Mouse (Mus musculus) layer of hippocampus, adult 9-11 months (tissue): Measurements from ENCODE around the gene Gjb4.

ENCODE experiments used
- DNase-seq: peaks from one replicate; pipeline ENCODE4 v3.0.0; 2022

Gene Gjb4

GRCm38 (mm10) chr4:127345000-127345399 is 8.9 kb downstream of the Gjb4 start:
- DNase-seq = no peak

- DNase-seq = no peak
Measured at GRCm38 (mm10) chr4:127341372-127341771, 12.5 kb downstream of the Gjb4 start.

DNA sequence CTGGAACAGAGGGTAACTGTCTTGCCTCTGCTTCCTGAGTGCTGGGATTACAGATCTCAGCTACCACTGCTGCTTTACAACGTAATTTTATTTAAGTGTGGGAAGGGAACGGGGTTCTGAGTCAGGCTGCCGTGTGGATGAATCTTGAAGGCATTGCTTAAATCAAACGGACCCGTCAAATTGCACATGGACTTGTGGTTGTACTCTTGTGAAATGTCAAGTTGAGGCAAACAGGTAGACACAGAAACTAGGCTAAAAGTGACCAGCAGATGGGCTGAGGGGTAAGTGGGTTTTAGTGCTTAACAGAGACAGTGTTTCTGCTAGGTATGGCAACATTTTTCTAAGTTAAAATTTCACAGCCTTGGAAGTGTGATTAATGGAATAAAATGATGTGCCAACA is 16.2 kb downstream of the Gjb4 start:
- no peak for DNase-seq

DNA sequence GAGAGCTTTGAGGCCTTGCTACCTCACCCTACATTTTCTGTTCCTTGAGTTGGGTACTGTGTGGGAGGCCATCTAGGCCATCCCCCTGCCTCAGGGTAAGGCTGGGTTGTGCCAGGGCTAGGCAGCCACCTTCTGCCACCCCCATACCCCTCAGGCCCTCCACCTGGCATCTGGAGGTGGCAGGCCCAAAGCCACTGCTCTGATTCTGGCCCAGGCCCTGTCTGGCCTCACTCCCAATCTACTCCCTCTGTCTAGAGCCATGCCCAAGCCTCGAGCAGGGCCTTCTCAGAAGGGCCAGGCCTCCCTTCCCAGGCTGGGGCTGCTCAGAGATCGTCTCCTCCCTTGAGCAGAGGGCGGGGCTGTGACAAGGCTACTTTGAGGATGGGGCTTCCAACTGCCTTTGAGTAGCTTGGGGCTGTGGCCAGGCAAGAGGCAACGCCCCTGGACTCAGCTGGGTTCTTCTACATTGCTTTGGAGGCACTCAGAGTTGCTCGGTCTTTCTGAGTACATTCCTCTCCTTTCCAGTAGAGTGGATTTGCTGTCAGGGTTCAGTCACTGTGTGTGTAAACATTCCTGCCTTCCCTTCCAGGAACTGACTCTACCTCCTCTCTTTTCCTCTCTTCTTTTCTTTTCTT is 18.9 kb downstream of the Gjb4 start:
- DNase-seq = no peak

GRCm38 (mm10) chr4:127331171-127331570 is 22.7 kb downstream of the Gjb4 start:
- no peak for DNase-seq

- DNase-seq = no peak
Measured at GRCm38 (mm10) chr4:127330181-127331100, 23.4 kb downstream of the Gjb4 start, which contains the start of gene Gjb3. Gene Gjb3 (minus strand): TSS chr4:127330844.

- DNase-seq = no peak
Measured at GRCm38 (mm10) chr4:127329751-127330150, 24.1 kb downstream of the Gjb4 start.

- no peak for DNase-seq
Measured at GRCm38 (mm10) chr4:127329046-127329445, 24.8 kb downstream of the Gjb4 start.

DNA sequence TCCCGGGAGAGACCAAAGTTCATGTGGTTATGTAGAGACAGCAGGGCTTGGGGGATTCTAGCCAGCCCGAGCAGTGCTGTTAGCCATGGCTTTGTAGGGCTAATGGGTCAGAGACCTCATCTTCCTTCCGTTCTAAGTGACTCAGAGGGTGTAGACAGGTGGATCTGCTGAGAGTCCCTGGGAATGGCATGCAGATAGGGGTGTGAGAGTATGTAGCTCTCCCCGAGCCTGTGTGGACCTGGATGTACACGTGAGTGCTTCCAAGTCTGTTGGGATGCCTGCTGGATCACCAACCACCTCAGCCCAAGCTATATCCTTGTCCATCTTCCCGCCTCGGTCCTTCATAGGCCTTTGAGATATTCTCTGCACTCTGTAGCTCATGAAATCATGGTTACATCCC is 25.5 kb downstream of the Gjb4 start:
- DNase-seq = no peak

- DNase-seq = no peak
Measured at GRCm38 (mm10) chr4:127327749-127328148, 26.1 kb downstream of the Gjb4 start.

DNA sequence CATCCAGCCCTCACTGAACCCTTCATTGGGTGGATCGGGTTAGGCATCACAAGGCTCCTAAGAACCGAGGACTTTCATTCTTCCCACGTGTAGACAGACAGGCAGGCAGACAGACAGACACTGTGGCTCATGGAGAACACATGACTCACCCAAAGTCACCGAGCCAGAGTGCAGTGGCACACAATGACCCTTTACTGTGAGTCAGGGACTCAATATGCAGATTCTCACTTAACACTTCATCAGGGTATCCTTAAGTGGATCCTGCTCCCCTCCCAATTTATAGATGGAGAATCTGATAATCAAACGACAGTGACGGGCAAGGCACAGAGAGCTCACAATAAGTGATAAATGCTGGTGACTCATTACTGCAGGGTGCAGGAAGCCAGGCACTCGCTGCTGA is 26.6 kb downstream of the Gjb4 start:
- DNase-seq = no peak

DNA sequence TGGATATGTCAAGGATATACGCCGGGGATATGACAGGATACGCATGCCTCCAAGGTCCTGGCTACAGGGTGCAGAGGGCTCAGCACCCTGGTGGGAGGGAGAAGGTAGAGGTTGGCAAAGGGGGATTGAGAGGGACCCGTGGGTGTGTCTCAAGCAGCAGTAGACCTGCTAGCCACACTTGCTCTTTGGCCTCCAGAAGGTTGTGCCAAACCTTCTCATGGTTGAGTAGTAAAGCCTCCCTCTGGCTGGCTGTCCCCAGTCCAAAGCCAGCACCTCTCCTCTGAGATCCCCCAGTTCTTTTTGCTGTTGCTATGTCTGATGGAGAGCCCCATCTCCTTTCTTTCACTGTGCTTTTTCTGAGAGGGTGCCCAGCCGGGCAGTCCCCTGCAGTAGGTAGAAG is 28.6 kb downstream of the Gjb4 start:
- DNase-seq = no peak

GRCm38 (mm10) chr4:127324759-127325158 is 29.1 kb downstream of the Gjb4 start:
- peak; percentile 47 for DNase-seq

DNA sequence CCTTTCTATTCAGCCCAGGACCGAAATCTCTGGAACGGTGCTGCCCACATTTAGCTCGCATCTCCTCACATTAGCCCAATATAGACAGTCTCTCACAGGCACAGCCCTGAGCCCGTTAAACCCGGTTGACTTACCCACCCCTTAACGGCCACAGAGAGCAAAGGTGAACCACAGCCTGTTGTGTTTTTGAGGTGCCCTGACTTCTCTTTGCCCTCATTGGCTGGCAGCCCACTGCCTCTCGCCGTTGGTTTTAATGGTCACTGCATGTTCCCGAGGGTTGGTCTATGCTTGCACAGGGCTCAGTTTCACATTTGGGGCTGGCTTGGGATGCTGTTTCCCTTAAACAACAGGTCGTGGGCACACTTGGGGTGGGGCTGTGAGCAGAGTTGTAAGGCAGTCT is 29.6 kb downstream of the Gjb4 start:
- DNase-seq = no peak

DNA sequence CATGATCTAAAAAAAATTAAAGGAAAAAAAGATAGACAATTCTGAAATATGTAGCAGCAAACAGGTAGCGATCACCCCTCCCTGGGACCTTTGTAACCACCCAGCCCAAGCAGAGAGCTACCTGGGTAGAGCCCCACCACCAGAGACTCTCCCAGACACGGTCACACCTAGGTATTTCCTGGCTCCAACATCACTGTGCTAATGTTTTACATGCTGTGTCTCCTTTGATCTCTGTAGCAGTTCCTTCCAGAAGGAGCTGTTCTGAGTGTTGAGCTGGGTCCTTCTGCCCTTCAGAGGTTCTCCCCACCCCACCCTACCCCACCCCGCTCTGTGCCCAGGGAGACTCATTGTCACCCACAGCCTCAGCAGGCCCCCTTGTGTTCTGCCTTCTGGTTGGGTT is 30.2 kb downstream of the Gjb4 start:
- no peak for DNase-seq

DNA sequence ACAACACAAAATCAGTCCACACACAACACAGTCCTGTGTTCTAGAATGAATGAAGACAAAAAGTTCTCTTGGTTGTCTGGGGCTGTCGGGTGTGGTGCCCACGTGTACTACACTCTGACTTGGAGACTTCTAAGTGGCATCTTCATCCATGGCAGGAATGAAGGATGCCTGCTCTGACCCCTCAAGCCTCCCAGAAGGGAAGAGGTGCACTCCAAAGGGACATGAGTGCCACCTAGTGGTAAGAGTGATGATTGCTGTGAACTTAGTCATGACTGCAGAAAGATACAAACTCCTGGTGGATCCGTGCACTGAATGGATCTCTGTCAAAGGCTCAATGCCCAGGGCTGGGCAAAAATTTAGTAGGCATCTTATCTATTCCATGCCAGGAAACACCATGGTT is 34.3 kb downstream of the Gjb4 start:
- DNase-seq = peak; percentile 32

DNA sequence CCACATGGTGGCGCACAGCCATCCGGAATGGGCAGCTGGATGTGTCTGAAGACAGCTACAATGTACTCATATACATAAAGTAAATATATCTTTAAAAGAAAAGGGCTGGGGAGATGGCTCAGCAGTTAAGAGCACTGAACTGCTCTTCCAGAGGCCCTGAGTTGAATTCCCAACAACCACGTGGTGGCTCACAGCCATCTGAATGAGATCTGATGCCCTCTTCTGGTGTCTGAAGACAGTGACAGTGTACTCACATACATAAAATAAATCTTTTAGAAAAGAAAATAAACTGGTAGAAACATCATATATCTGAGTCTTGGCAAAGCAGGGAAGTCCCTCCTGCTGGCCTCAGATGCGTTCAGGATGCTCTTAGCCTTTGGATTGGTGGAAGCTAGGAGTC is 36.7 kb downstream of the Gjb4 start:
- DNase-seq = no peak

GRCm38 (mm10) chr4:127315753-127316152 is 38.1 kb downstream of the Gjb4 start:
- no peak for DNase-seq

- no peak for DNase-seq
Measured at GRCm38 (mm10) chr4:127314585-127314984, 39.3 kb downstream of the Gjb4 start.

GRCm38 (mm10) chr4:127313861-127314260 is 40.0 kb downstream of the Gjb4 start, which contains the start of gene Gja4:
Gene Gja4 (minus strand): TSS chr4:127314039.
- peak; percentile 52 for DNase-seq

DNA sequence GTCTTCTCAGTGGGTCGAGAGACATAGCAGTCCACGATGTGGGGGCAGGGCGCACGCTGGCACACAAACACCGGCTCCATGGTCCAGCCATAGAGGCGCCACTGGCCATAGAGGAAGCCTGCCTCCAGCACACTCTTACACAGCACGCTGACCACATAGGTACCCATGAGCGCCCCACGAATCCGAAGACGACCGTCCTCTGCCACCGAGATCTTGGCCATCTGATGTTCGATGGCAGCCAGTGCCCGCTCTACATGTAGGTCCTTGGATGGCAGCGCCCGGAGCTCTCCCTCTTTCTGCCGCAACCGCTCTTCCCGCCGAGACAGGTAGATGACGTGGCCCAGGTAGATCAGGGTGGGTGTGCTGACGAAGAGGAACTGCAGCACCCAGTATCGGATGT is 41.5 kb downstream of the Gjb4 start:
- DNase-seq = no peak

GRCm38 (mm10) chr4:127311561-127311960 is 42.3 kb downstream of the Gjb4 start:
- no peak for DNase-seq

DNA sequence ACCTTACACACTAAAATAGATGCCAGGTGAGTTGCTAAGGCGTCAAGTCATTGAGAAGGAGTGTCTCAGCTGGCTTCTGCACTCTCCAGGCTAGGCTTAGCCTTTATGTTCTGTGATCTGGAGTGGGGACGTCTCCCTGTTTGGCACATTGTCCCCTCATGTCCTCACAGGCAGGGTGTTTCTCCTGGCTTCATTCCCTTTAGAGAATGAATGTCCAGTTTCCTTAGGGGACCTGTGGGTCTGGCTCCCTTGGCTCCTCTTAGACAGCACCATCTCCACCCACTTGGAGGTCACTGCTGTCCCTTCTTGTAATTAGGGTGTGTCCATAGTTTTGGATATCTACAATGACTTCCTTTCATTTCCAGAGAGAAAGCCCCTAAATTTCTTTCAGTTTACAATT is 47.0 kb downstream of the Gjb4 start:
- no peak for DNase-seq

DNA sequence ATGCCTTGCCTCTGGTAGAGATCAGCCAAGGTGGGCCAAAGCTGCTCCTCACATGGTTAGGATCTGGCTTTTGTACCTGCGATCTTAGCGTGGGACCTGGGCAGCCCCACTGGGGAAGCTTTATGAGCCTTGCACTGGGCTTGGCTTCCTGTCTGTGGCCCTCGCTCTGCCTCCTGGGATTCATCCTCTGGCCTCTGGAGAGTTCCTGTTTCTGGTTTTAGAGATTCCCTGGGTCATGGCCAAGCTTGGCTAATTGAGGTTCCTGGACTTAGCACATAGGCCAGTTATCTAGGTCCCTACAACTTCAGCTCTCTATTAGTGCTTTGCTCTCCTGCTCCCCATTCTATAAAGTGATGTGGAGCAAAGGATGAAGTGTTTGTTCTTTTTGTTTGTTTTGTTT is 50.1 kb downstream of the Gjb4 start:
- DNase-seq = no peak
